8 mouse cellular contexts compared by ENCODE assay signal in genomic region chr6:116628539-116629171, GRCm38 (mm10). TPM values are rescaled to one million over a fixed set of nuclear protein-coding genes. Genes with fewer than 3 reads are reported as not detected.
DNase-seq lines count a peak whose midpoint lies in the region; ATAC-seq lines count a peak whose summit lies in the region.

Zfp422 (minus strand) TSS chr6:116628999.

- peaks cover 18% of the 10 kb centered on the region for H3K36me3 ChIP-seq in hindbrain, embryonic 12.5 days
- H3K36me3 ChIP-seq in macrophage (ENCODE audit: inconsistent target): no peaks in the 10 kb centered on the region; the same call in 1 of the 2 replicates

- WGBS in hindbrain, embryonic 12.5 days: under 1% methylated on average over 56 of the region's 56 CpGs
- 1% methylated on average over 56 of the region's 56 CpGs for WGBS in macrophage (ENCODE audit: missing documents)

- DNase-seq in R1 (ENCODE audit: low read depth, low spot score): peak; percentile 66
- DNase-seq in cerebellum, adult 8-10 months: peak; percentile 63
- peak in 1 of 2 experiments; percentile 66 for DNase-seq in frontal cortex, adult 2 months (ENCODE audit: extremely low spot score in 1 of 2, low spot score in 1 of 2)
- peak; percentile 60 to 64 for DNase-seq in layer of hippocampus, postnatal 25 days (ENCODE audit: extremely low spot score in 1 of 2, low spot score in 1 of 2)
- DNase-seq in right cerebral cortex, adult 18-20 months: peak; percentile 54
- DNase-seq in urinary bladder, postnatal 36 days (ENCODE audit: low spot score in 2 of 2): peak; percentile 52 to 58

- peak within 1 kb of the TSS; percentile 97 for H3K9ac ChIP-seq in hindbrain, embryonic 12.5 days

- H3K4me1 ChIP-seq in hindbrain, embryonic 12.5 days: peaks cover 15% of the 10 kb centered on the region

- peak within 1 kb of the TSS; percentile 97 for H3K27ac ChIP-seq in hindbrain, embryonic 12.5 days
- peak within 1 kb of the TSS; percentile 35 for H3K27ac ChIP-seq in macrophage

- ATAC-seq in hindbrain, embryonic 12.5 days (ENCODE audit: low FRiP score): peak; percentile 97

- peaks cover 12% of the 10 kb centered on the region; the same call in 1 of the 2 replicates for H3K79me2 ChIP-seq in macrophage (ENCODE audit: inconsistent target)

- H3K4me3 ChIP-seq in hindbrain, embryonic 12.5 days: peak within 1 kb of the TSS; percentile 87
- H3K4me3 ChIP-seq in macrophage (ENCODE audit: inconsistent target): peak within 1 kb of the TSS; percentile 74

- H3K9me3 ChIP-seq in hindbrain, embryonic 12.5 days (replicated peaks): no peaks in the 10 kb centered on the region

- H3K4me2 ChIP-seq in hindbrain, embryonic 12.5 days (replicated peaks): peak within 1 kb of the TSS; percentile 71

- H3K27me3 ChIP-seq in hindbrain, embryonic 12.5 days: no peaks in the 10 kb centered on the region

RNA-seq across cellular contexts. Expression of gene Zfp422, which starts in this region (rescaled TPM):
- polyA plus RNA-seq in frontal cortex, adult 2 months (2012; rRNA removed): 30.5 and 34.9 TPM in 2 replicates
- polyA plus RNA-seq in hindbrain, embryonic 12.5 days (2016; fragmentation: Nextera tagmentation; extraction: Ambion mirVana): 237 and 251 TPM in 2 replicates
- total RNA-seq in layer of hippocampus, postnatal 25 days (2021): 10 to 100 TPM; 21.9 to 24.4 TPM
- 10 to 100 TPM in 6 of 26 experiments, 1 to 10 TPM in 20; 3.0 to 21.1 (median 7.1) TPM for total RNA-seq in macrophage (2018; cell fraction: chromatin; rRNA removed)
- 10 to 100 TPM in 18 of 26 experiments, 1 to 10 TPM in 8; 6.4 to 17.0 (median 10.7) TPM for total RNA-seq in macrophage (2018; cell fraction: cytosol; rRNA removed)
- 10 to 100 TPM in 25 of 26 experiments, 1 to 10 TPM in 1; 8.7 to 28.5 (median 14.8) TPM for total RNA-seq in macrophage (2018; cell fraction: nucleus; rRNA removed)
- 14.8 to 18.3 TPM (median 15.1 TPM) in 3 replicates for polyA plus RNA-seq in macrophage (2018)
